Mouse (Mus musculus): Measurements from ENCODE around the gene Sgms1.
"Not testable (repeated sequence)": the region's sequence is repeated elsewhere in the genome, so short reads cannot be mapped to it uniquely, and the experiment has no call there.

The Sgms1 gene

GRCm38 (mm10) chr19:32324550-32324949 lies 65.0 kb downstream of the Sgms1 start:
- DNase-seq, result no peak

- no peak for DNase-seq
Measured at GRCm38 (mm10) chr19:32323070-32323469, 66.4 kb downstream of the Sgms1 start.

- peak; percentile 72 to 78 for DNase-seq
Measured at GRCm38 (mm10) chr19:32322429-32323035, 67.0 kb downstream of the Sgms1 start.

GRCm38 (mm10) chr19:32320366-32320666 lies 69.2 kb downstream of the Sgms1 start:
- DNase-seq, result peak in 1 of 2 experiments; percentile 74

GRCm38 (mm10) chr19:32319531-32320365 lies 69.8 kb downstream of the Sgms1 start:
- DNase-seq, result no peak

GRCm38 (mm10) chr19:32319057-32319456 lies 70.5 kb downstream of the Sgms1 start:
- DNase-seq, result no peak

GRCm38 (mm10) chr19:32317347-32317746 lies 72.2 kb downstream of the Sgms1 start:
- DNase-seq, result not testable (repeated sequence)

GRCm38 (mm10) chr19:32313304-32313703 lies 76.2 kb downstream of the Sgms1 start:
- no peak for DNase-seq

- no peak for DNase-seq
Measured at GRCm38 (mm10) chr19:32311762-32312161, 77.8 kb downstream of the Sgms1 start.

GRCm38 (mm10) chr19:32311063-32311462 lies 78.5 kb downstream of the Sgms1 start:
- DNase-seq, result no peak

GRCm38 (mm10) chr19:32310483-32310882 lies 79.0 kb downstream of the Sgms1 start:
- peak in 1 of 2 experiments; percentile 1 for DNase-seq

- peak in 1 of 2 experiments; percentile 15 for DNase-seq
Measured at GRCm38 (mm10) chr19:32309346-32309745, 80.2 kb downstream of the Sgms1 start.

- DNase-seq, result no peak
Measured at GRCm38 (mm10) chr19:32308311-32308710, 81.2 kb downstream of the Sgms1 start.

- peak in 1 of 2 experiments; percentile 1 for DNase-seq
Measured at GRCm38 (mm10) chr19:32304898-32305297, 84.6 kb downstream of the Sgms1 start.

- DNase-seq, result peak in 1 of 2 experiments; percentile 27
Measured at GRCm38 (mm10) chr19:32304008-32304873, 85.3 kb downstream of the Sgms1 start.

GRCm38 (mm10) chr19:32302835-32303381 lies 86.6 kb downstream of the Sgms1 start:
- peak in 1 of 2 experiments; percentile 1 for DNase-seq

GRCm38 (mm10) chr19:32301568-32301967 lies 87.9 kb downstream of the Sgms1 start:
- DNase-seq, result no peak

- peak in 1 of 2 experiments; percentile 3 for DNase-seq
Measured at GRCm38 (mm10) chr19:32298221-32298620, 91.3 kb downstream of the Sgms1 start.

- peak in 1 of 2 experiments; percentile 47 for DNase-seq
Measured at GRCm38 (mm10) chr19:32296863-32297262, 92.7 kb downstream of the Sgms1 start.

GRCm38 (mm10) chr19:32295581-32295980 lies 93.9 kb downstream of the Sgms1 start:
- no peak for DNase-seq

- no peak for DNase-seq
Measured at GRCm38 (mm10) chr19:32292782-32293776, 96.4 kb downstream of the Sgms1 start.

Data from cerebellum, postnatal 25 days (tissue).